Mouse (Mus musculus) forebrain, postnatal 0 days (tissue): ENCODE measurements around the gene Chp2. TPM values are rescaled to one million over a fixed set of nuclear protein-coding genes. Genes with fewer than 3 reads are reported as not detected.

Experiments
- ATAC-seq: fragments of 200-750 bp; cut with Nextera tagmentation; 2 replicates; pipeline ENCODE4 v1.8.0; 2017; ENCODE audit warnings: mild to moderate bottlenecking, moderate library complexity
- DNase-seq: peaks from one replicate; pipeline ENCODE4 v3.0.0-alpha.2; 2015
- H3K27ac ChIP-seq: fragments of 300-500 bp; sonication (generic); 2 replicates; pipeline ENCODE4 v1.5.1; 2014; ENCODE audit warnings: low read depth, mild to moderate bottlenecking, antibody characterized with exemption, low read length, moderate library complexity, mixed read lengths
- H3K27me3 ChIP-seq: fragments of 300-500 bp; sonication (generic); 2 replicates; pipeline ENCODE4 v1.6.1; 2014; ENCODE audit warnings: mild to moderate bottlenecking, low read length, mixed read lengths; ENCODE audit not compliant: insufficient read depth
- H3K36me3 ChIP-seq: fragments of 300-500 bp; sonication (generic); 2 replicates; pipeline ENCODE4 v1.6.1; 2014; ENCODE audit warnings: mild to moderate bottlenecking, moderate library complexity; ENCODE audit not compliant: insufficient read depth
- H3K4me1 ChIP-seq: fragments of 300-500 bp; sonication (generic); 2 replicates; pipeline ENCODE4 v1.6.1; 2014; ENCODE audit warnings: antibody characterized with exemption; ENCODE audit not compliant: insufficient read depth
- H3K4me2 ChIP-seq: fragments of 300-500 bp; sonication (generic); 2 replicates; pipeline ENCODE4 v1.6.1; 2014; ENCODE audit warnings: low read depth, mild to moderate bottlenecking, moderate library complexity
- H3K4me3 ChIP-seq: fragments of 300-500 bp; sonication (generic); 2 replicates; pipeline ENCODE4 v1.5.1; 2014; ENCODE audit warnings: low read depth, low read length, mixed read lengths
- H3K9ac ChIP-seq: fragments of 300-500 bp; sonication (generic); 2 replicates; pipeline ENCODE4 v1.6.1; 2014; ENCODE audit warnings: mild to moderate bottlenecking
- H3K9me3 ChIP-seq: fragments of 300-500 bp; sonication (generic); 2 replicates; pipeline ENCODE4 v1.6.1; 2016; ENCODE audit warnings: low read length
- CTCF ChIP-seq: sonication (generic); IDR thresholded peaks from 2 replicates; pipeline ENCODE4 v1.5.1; 2016; ENCODE audit warnings: antibody characterized with exemption, control low read depth, low read depth
- WGBS: fragments of 180-500 bp; shearing (Covaris S2); extraction: QIAGEN DNeasy Blood & Tissue Kit; methylation state at CpG from one replicate; pipeline ENCODE4 v1.1.7; 2014; 5-methylcytosine and 5-hydroxymethylcytosine counted together
- polyA plus RNA-seq: library from polyadenylated mRNA; unstranded; fragments of >200 nt; fragmentation: Nextera tagmentation; extraction: Ambion mirVana; gene quantifications from 2 replicates; pipeline ENCODE4 v1.2.1, GENCODE M21; 2015
- total RNA-seq: library from RNA; depleted of rRNA; stranded (reverse); fragments of >200 nt; gene quantifications from 2 replicates; pipeline ENCODE4 v1.2.3, GENCODE M21; 2014

The Chp2 gene
- total and polyA plus RNA-seq, 2 experiments from 2014 or later = 1.00 to 1.1 TPM

DNA sequence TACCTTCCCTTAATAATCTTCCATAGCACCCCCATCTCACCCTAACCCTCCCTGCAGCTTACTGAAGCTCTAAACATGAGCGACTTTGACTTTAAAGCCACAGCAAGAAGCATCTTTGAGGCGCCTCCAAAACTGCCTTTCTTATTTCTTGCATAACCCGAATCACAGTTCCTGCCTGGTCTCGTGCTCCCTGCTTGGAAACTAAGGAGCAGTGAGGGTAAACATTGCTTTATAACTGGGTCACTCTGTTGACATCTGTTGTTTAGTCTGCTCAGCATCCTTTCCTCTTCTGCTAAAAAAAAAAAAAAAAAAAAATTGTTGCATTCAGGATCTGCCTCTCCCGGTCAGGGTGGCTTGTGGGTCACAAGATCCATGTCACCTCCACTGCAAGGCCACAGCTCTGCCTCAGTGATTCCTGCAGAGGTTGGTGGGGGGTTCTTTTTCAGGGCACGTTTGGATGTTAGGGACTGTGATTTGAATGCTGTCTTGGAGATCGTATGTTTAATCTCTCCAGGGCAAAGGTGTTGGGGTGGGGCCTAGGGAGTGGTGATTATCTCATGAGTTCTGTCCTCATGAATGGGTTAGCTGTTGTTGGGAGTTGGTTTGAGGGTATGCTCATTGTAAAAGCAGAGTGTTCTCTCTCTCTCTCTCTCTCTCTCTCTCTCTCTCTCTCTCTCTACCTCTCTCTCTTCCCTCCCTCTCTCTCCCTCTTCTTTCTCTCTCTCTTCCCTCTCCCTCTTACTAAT is 10.8 kb upstream of the Chp2 start:
- TF ChIP-seq CTCF = no peak
- H3K36me3 ChIP-seq = no peaks in the 10 kb centered on the region
- ATAC-seq (no peak), DNase-seq (no peak)
- 56% methylated on average over 7 of the region's 7 CpGs for WGBS
- no peak overlapping the region for H3K4me3 ChIP-seq
- H3K27me3 ChIP-seq = no peaks in the 10 kb centered on the region
- H3K9me3 ChIP-seq = no peaks in the 10 kb centered on the region
- H3K9ac ChIP-seq = no peak overlapping the region
- H3K4me2 ChIP-seq = no peak overlapping the region
- no peaks in the 10 kb centered on the region for H3K4me1 ChIP-seq
- H3K27ac ChIP-seq = no peak overlapping the region

DNA sequence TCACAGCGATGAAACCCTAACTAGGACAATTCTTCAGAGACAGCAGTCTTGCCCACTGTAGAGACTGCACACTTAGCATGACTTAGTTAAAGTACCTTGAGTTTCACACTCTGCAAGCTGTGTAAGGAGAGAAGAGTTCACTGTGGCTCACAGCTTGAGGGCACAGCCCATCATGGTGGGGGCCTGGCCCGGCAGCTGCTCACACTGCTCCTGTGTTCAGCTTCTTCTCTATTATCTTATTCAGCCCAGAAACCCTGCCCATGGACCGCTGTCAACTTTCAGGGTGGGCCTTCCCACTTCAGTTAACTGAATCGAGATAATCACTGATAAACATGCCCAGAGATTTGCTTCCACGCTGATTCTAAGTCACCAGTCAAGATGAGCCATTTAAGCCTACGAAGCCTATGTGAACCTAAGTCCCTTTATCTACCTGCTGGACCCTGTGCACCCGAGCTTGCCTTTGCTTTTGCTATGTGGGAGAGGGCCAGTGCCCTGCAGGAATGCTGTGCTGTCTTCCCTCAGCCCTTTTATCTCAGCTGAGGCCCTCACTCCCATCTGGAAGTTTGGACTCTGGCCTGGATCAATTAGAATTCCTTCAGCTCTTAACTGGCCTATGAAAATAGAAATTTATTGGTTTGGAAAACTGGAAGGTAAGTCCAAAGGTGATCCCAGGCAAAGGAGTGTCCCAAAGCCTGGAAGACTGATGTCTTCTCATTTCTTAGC is 6.9 kb downstream of the Chp2 start:
- no peak for TF ChIP-seq CTCF
- 73% methylated on average over 7 of the region's 7 CpGs for WGBS
- Histone ChIP-seq H3K9ac (no peak overlapping the region), H3K27ac (no peak overlapping the region), H3K4me3 (no peak overlapping the region), H3K4me1 (no peaks in the 10 kb centered on the region), H3K36me3 (no peaks in the 10 kb centered on the region), H3K9me3 (no peaks in the 10 kb centered on the region), H3K4me2 (no peak overlapping the region), H3K27me3 (no peaks in the 10 kb centered on the region)
- DNase-seq (no peak), ATAC-seq (no peak)

DNA sequence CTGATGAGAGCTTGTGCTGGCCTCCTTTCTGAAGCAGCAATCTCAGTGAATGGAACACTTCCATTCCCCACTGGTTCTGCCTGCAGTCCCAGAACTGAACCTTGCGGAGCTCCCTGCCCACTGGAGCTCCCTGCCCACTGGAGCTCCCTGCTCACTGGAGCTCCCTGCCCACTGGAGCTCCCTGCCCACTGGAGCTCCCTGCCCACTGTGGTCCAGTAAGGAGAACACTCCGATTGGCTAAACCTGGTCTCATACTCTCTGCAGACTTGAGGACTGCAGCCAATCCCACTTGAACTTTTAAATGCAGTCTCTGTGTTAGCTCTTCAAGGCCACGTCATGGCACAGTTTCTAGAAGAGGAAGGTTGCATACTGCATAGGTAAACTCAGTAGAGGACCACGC is 7.4 kb downstream of the Chp2 start:
- no peak overlapping the region for H3K27ac ChIP-seq
- TF ChIP-seq CTCF = no peak
- H3K9ac ChIP-seq = no peak overlapping the region
- no peaks in the 10 kb centered on the region for H3K27me3 ChIP-seq
- no peaks in the 10 kb centered on the region for H3K36me3 ChIP-seq
- H3K4me1 ChIP-seq = no peaks in the 10 kb centered on the region
- H3K4me3 ChIP-seq = no peak overlapping the region
- no peak overlapping the region for H3K4me2 ChIP-seq
- no peak for DNase-seq
- WGBS = 84% methylated on average over 4 of the region's 4 CpGs
- H3K9me3 ChIP-seq = no peaks in the 10 kb centered on the region
- no peak for ATAC-seq

DNA sequence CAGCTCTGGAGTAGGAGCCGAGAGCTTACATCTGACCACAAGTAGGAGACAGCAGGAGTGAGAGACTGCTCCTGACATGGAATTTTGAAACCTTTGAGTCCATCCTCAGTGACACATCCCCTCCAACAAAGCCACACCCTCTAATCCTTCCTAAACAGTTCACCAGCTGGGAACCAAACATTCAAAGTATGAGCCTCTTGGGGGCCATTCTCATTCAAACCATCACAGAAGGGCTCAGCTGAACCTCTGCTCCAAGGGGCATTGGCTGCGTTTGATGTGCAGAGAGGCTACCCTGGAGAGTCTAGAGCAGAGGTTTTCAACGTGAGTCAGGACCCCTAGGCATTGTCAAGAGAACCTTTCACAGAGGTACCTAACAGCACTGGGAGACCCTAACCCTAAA is 10.0 kb downstream of the Chp2 start:
- WGBS = 58% methylated on average over 3 of the region's 3 CpGs
- Histone ChIP-seq H3K4me2 (no peak overlapping the region), H3K4me1 (no peaks in the 10 kb centered on the region), H3K9ac (no peak overlapping the region), H3K9me3 (no peaks in the 10 kb centered on the region), H3K27ac (no peak overlapping the region), H3K36me3 (no peaks in the 10 kb centered on the region), H3K4me3 (no peak overlapping the region), H3K27me3 (no peaks in the 10 kb centered on the region)
- ATAC-seq = no peak
- TF ChIP-seq CTCF = no peak
- DNase-seq = no peak

DNA sequence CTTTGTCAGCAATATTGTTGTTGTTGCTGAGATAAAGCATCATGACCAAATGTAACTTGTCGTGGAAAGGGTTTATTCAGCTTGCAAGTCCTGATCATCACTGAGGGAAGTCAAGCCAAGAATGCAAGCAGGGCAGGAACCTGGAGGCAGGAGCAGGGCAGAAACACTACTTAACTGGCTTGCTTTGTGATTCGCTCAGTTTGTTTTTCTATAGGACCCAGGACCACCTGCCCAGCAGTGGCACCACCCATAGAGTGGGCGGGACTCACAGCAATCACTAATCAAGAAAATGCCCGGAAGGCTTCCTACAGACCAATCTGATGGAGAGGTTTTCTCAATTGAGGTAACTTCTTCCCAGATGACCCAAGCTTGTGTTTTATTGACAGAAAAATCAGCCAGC is 10.6 kb downstream of the Chp2 start:
- no peaks in the 10 kb centered on the region for H3K27me3 ChIP-seq
- no peaks in the 10 kb centered on the region for H3K4me1 ChIP-seq
- no peak for ATAC-seq
- no peaks in the 10 kb centered on the region for H3K36me3 ChIP-seq
- H3K27ac ChIP-seq = no peak overlapping the region
- H3K9ac ChIP-seq = no peak overlapping the region
- no peak for DNase-seq
- no peak overlapping the region for H3K4me3 ChIP-seq
- no peak overlapping the region for H3K4me2 ChIP-seq
- H3K9me3 ChIP-seq = no peaks in the 10 kb centered on the region
- 63% methylated on average over 4 of the region's 4 CpGs for WGBS
- no peak for TF ChIP-seq CTCF

DNA sequence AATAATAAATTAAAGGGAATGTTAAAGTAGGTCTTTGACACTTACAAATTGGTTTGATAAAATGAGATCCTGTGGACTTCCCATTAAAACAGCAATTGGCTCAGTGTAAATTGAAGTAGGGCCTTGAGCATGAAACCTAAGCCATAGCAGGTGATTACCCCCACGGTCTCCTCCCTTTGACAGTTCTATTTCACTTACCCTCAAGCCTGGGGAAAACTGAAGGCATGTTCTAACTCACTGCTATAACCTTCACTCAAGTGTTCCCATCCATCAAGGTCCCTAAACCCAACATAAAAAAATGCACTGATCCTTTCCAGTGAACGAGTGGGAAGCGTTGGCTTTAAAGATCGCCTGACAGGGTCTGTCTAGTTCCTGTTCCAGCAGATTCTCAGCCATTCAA is 11.6 kb downstream of the Chp2 start:
- no peaks in the 10 kb centered on the region for H3K9me3 ChIP-seq
- no peaks in the 10 kb centered on the region for H3K4me1 ChIP-seq
- ATAC-seq (no peak), DNase-seq (no peak)
- 79% methylated on average over 4 of the region's 4 CpGs for WGBS
- H3K27ac ChIP-seq = no peak overlapping the region
- H3K27me3 ChIP-seq = no peaks in the 10 kb centered on the region
- no peak overlapping the region for H3K9ac ChIP-seq
- no peak overlapping the region for H3K4me3 ChIP-seq
- TF ChIP-seq CTCF = no peak
- no peaks in the 10 kb centered on the region for H3K36me3 ChIP-seq
- H3K4me2 ChIP-seq = no peak overlapping the region

DNA sequence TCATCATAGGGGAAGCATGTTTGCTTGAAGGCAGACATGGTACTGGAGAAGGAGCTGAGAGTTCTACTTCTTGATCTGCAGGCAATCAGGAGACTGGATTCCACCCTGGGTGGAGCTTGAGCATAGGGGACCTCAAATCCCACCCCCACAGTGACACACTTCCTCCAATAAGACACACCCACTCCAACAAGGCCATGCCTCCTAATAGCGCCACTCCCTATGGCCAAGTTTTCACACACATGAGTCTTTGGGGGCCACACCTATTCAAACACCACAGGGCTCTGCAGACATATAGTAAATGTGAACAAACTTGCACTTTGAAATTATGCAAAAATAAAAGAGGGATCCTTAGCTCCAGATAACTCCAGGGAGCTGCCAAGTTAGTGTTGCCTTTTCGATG is 19.6 kb downstream of the Chp2 start:
- no peak for DNase-seq
- H3K36me3 ChIP-seq = no peaks in the 10 kb centered on the region
- H3K9ac ChIP-seq = no peak overlapping the region
- no peak overlapping the region for H3K4me3 ChIP-seq
- H3K27ac ChIP-seq = no peak overlapping the region
- no peak overlapping the region for H3K4me2 ChIP-seq
- 92% methylated on average over 2 of the region's 2 CpGs for WGBS
- H3K4me1 ChIP-seq = no peaks in the 10 kb centered on the region
- no peak for TF ChIP-seq CTCF
- no peak for ATAC-seq
- H3K9me3 ChIP-seq = no peaks in the 10 kb centered on the region
- H3K27me3 ChIP-seq = no peaks in the 10 kb centered on the region
